Mouse (Mus musculus) ES-CJ7 (cell line): Measurements from ENCODE around the gene Pard6a.
A peak's percentile ranks its signal among the peaks of the same experiment; 100 is the strongest.

ENCODE experiments used
- DNase-seq: peaks from one replicate; pipeline ENCODE4 v3.0.0; 2011; ENCODE audit warnings: low read depth, low spot score

The Pard6a gene

DNA sequence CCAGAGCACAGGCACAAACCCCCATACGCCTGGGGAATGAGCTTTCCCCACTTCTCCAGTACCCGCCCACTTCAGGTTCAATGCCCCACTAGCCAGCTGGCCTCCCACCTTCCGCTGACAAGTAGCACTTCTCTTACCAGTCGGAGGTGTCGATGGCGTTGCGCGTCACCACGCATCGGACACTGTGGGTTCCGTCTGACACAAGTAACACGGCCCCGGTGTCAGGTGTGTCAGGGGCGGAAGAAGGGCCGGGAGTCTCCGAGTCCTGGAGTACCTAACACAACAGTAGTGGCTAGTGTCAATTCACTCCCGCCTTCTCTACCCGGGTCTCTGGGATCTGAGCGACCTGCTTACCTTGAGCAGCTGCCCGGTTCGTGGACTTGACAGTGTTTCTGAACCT, 382 bp upstream of the Pard6a start:
- peak; percentile 59 for DNase-seq

- peak; percentile 41 for DNase-seq
These were observed 1.1 kb downstream of the Pard6a start for GRCm38 (mm10) chr8:105702001-105702401.

DNA sequence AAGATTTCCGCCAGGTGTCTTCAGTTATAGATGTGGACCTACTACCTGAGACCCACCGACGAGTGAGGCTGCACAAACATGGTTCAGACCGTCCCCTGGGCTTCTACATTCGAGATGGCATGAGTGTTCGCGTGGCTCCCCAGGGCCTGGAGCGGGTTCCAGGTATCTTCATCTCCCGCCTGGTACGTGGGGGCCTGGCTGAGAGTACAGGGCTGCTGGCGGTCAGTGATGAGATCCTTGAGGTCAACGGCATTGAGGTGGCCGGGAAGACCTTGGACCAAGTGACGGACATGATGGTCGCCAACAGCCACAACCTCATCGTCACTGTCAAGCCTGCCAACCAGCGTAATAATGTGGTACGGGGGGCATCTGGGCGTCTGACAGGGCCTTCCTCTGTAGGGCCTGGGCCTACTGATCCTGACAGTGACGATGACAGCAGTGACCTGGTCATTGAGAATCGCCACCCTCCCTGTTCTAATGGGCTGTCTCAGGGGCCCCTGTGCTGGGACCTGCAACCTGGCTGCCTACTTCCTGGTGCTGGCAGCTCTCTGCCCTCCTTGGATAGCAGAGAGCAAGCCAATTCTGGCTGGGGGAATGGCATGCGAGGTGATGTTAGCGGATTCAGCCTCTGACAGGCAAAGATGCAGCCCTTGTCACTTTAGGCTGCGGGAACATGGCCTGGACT, 1.9 kb downstream of the Pard6a start:
- no peak for DNase-seq

GRCm38 (mm10) chr8:105704146-105704812, 3.3 kb downstream of the Pard6a start:
- peak; percentile 43 for DNase-seq

GRCm38 (mm10) chr8:105704955-105705354, 4.0 kb downstream of the Pard6a start:
- no peak for DNase-seq

DNA sequence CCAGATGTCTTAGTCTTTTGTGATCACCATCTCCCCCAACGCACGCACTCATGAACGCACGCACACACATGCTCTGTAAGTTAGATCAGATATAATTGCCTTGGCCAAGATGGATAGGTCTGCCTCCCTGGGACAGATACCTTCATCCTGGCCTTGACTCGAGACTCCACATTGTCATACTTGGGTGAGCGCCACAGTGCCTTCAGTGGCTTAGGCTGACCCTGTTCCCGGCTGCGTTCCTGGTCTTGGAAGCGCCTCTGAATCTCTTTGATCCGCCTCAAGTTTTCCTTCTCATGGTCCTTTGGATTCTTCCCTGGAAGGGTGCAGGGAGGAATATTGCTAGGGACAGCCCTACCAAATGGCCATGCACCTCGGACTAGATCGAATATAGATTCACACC, 5.5 kb downstream of the Pard6a start:
- no peak for DNase-seq

GRCm38 (mm10) chr8:105707498-105708403, 6.8 kb downstream of the Pard6a start, which contains the start of the genes 4933405L10Rik and Enkd1:
TSS of gene 4933405L10Rik (plus strand) at chr8:105707655.
TSS of gene Enkd1 (minus strand) at chr8:105708210.
- DNase-seq: peak; percentile 98

GRCm38 (mm10) chr8:105708675-105709074, 7.7 kb downstream of the Pard6a start:
- no peak for DNase-seq

- DNase-seq: peak; percentile 44
These were observed 8.4 kb downstream of the Pard6a start for GRCm38 (mm10) chr8:105709317-105709716.

DNA sequence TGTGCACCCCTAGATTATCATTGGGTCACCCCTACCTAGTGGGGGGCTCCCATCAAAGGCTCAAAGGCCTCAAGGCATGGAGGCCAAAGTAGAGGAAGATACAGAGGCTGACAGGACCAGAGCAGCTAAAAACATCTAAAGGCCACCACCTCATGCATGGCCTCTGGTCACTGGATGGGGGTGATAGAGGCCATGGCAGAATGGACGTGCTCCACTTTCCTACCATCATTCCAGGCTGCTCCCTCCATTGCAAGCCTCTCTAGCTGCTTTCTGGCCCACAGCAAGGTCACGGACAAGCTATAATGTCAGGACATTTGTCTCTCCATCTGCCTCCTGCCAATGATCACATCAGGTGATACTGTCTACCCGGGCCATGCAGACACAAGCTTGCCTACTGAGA, 11.3 kb downstream of the Pard6a start:
- DNase-seq: no peak

GRCm38 (mm10) chr8:105714139-105714538, 13.2 kb downstream of the Pard6a start:
- DNase-seq: peak; percentile 94

GRCm38 (mm10) chr8:105715042-105715441, 14.1 kb downstream of the Pard6a start:
- no peak for DNase-seq

DNA sequence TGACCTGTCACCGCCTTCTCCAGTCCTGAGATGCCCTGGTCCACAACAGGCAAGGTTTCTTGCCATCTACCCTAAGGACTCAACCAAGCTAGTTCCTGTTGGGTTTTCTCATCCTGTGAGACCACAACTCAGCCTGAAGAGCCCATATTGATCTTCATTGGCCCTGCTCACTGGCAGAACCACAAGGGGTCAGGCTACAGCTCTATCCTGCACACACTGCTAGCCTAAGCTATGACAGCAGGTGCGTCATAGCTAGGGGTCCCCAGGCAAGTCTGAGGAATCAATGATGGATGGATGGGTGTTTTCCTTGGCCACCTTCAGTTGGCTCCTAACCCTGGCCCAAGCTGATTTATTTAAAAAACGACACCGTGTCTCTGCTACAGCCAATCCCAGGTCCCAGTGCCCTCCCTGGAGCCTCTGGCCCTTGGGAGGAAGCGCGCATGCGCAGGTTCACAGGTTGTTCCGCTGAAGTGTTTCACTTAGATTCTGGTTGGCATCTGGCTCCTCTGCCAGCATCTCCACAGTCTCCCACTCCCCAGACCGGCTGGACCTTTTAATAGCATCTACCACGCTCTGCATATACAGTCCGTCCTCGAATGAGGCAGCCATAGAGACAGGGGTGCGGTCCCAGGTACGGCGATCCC, 15.5 kb downstream of the Pard6a start:
- DNase-seq: peak; percentile 58

GRCm38 (mm10) chr8:105719637-105720036, 18.7 kb downstream of the Pard6a start:
- no peak for DNase-seq

- no peak for DNase-seq
These were observed 21.9 kb downstream of the Pard6a start for GRCm38 (mm10) chr8:105722861-105723260.

DNA sequence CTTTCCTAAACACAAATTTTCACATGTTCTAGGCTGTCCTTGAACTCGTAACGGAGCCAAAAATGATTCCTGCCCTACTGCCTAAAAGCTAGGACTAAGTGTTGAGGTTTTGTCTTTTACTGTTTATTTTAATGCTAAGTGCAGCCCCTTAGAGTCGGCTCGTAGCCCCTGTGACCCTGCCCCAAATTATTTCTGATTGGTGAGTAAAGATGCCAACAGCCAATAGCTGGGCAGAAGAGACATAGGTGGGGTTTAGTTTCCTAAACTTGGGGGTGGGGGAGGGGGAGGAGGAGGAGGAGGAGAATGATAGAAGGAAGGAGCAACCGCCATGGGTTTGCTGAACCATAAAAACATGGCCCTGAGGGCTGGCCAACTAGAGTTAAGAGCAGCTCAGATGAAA, 24.8 kb downstream of the Pard6a start:
- DNase-seq: peak; percentile 69

GRCm38 (mm10) chr8:105727397-105728124, 26.6 kb downstream of the Pard6a start:
- no peak for DNase-seq

DNA sequence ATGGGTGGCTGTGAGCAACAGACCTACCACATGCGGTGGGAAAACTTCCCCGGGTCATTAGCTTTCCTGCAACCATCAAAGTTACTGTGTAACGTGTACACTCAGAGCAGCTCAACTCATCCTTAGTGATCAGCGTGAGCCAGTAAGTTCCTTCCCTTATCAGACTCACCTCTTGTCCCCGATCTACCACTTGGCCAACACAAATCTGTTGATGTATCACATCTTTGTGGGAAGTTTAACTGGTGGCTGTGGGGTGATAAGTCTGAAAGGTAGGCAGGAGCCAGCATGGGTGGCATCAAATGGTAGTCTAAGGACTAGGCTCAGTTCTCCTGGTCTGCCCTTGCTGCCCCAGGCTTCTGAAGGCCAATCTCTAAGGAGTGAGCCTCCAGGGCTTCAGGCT, 31.2 kb downstream of the Pard6a start:
- DNase-seq: no peak

- no peak for DNase-seq
These were observed 38.3 kb downstream of the Pard6a start for GRCm38 (mm10) chr8:105739216-105739615.

GRCm38 (mm10) chr8:105743301-105743700, 42.4 kb downstream of the Pard6a start:
- DNase-seq: no peak

DNA sequence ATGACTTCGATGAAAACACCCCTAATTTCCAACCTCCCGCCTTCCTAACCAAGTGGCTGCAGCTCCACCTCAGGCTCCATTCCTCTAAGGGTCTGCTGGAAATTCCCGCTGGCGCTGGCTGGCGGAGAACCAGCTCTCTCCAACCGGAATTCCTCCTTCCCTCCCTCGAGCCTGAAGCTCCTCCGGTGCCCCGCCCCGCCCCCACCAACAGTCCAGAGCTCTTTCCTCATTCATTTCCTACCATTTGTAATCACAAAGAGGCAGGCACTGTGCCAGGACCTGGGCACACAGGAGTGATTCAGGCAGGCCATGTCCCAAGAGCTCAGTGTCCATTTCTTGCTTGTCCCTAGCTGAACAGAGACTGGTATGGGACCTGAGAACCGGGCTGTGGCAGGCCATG, 49.7 kb downstream of the Pard6a start:
- DNase-seq: peak; percentile 64
